Mouse (Mus musculus) limb, embryonic 12.5 days (tissue): ENCODE measurements around the gene Gm10382. TPM values are rescaled to one million over a fixed set of nuclear protein-coding genes. Genes with fewer than 3 reads are reported as not detected.
"Not testable (repeated sequence)": the region's sequence is repeated elsewhere in the genome, so short reads cannot be mapped to it uniquely, and the experiment has no call there.

ENCODE experiments used
- ATAC-seq: fragments of 200-750 bp; cut with Nextera tagmentation; 2 replicates; pipeline ENCODE4 v1.8.0; 2017; ENCODE audit warnings: low read depth, moderate TSS enrichment; ENCODE audit not compliant: insufficient number of reproducible peaks, insufficient read depth, low FRiP score, low TSS enrichment
- H3K27ac ChIP-seq: fragments of 300-500 bp; sonication (generic); 2 replicates; pipeline ENCODE4 v1.5.1; 2016; ENCODE audit warnings: mild to moderate bottlenecking, moderate library complexity
- H3K27me3 ChIP-seq: fragments of 300-500 bp; sonication (generic); 2 replicates; pipeline ENCODE4 v1.6.1; 2016; ENCODE audit warnings: mild to moderate bottlenecking, moderate library complexity
- H3K36me3 ChIP-seq: fragments of 300-500 bp; sonication (generic); 2 replicates; pipeline ENCODE4 v1.6.1; 2016; ENCODE audit warnings: mild to moderate bottlenecking, moderate library complexity
- H3K4me1 ChIP-seq: fragments of 300-500 bp; sonication (generic); replicated peaks from 2 replicates; pipeline ENCODE4 v1.6.1; 2016
- H3K4me2 ChIP-seq: fragments of 300-500 bp; sonication (generic); 2 replicates; pipeline ENCODE4 v1.6.1; 2016; ENCODE audit warnings: mild to moderate bottlenecking, moderate library complexity
- H3K4me3 ChIP-seq: fragments of 300-500 bp; sonication (generic); replicated peaks from 2 replicates; pipeline ENCODE4 v1.5.1; 2016; ENCODE audit warnings: mild to moderate bottlenecking
- H3K9ac ChIP-seq: fragments of 300-500 bp; sonication (generic); replicated peaks from 2 replicates; pipeline ENCODE4 v1.6.1; 2016; ENCODE audit warnings: mild to moderate bottlenecking, moderate library complexity
- H3K9me3 ChIP-seq: fragments of 300-500 bp; sonication (generic); 2 replicates; pipeline ENCODE4 v1.6.1; 2016; ENCODE audit warnings: mild to moderate bottlenecking, moderate library complexity
- WGBS: fragments of 180-500 bp; shearing (Covaris S2); methylation state at CpG from one replicate; pipeline ENCODE4 v1.1.7; 2016; 5-methylcytosine and 5-hydroxymethylcytosine counted together
- polyA plus RNA-seq: library from polyadenylated mRNA; unstranded; fragments of >200 nt; fragmentation: Nextera tagmentation; extraction: Ambion mirVana; gene quantifications from 2 replicates; pipeline ENCODE4 v1.2.1, GENCODE M21; 2016

Gene Gm10382
- polyA plus RNA-seq, 1 experiment from 2014 or later = 0.39 TPM

- H3K9ac ChIP-seq = peak overlapping the region; percentile 98
- no peak for ATAC-seq
- no peaks in the 10 kb centered on the region for H3K9me3 ChIP-seq
- H3K36me3 ChIP-seq = peaks cover 28% of the 10 kb centered on the region
- H3K27me3 ChIP-seq = no peaks in the 10 kb centered on the region
- 31% methylated on average over 13 of the region's 13 CpGs for WGBS
- H3K4me1 ChIP-seq = peaks cover 27% of the 10 kb centered on the region
- H3K27ac ChIP-seq = peak overlapping the region; percentile 93; the same call in 1 of the 2 replicates
- H3K4me2 ChIP-seq = peak overlapping the region; percentile 90
- peak overlapping the region; percentile 99 for H3K4me3 ChIP-seq
Observed at GRCm38 (mm10) chr5:125388358-125389092, 597 bp upstream of the Gm10382 start.

- H3K9ac ChIP-seq = peak within 1 kb of the TSS; percentile 98
- H3K9me3 ChIP-seq = no peaks in the 10 kb centered on the region
- H3K4me1 ChIP-seq = peaks cover 39% of the 10 kb centered on the region
- H3K4me2 ChIP-seq = peak within 1 kb of the TSS; percentile 90
- peak within 1 kb of the TSS; percentile 99 for H3K4me3 ChIP-seq
- peak within 1 kb of the TSS; percentile 93 for H3K27ac ChIP-seq
- H3K36me3 ChIP-seq = peaks cover 17% of the 10 kb centered on the region
- ATAC-seq = peak; percentile 69
- no peaks in the 10 kb centered on the region for H3K27me3 ChIP-seq
- 1% methylated on average over 69 of the region's 69 CpGs for WGBS
Observed at GRCm38 (mm10) chr5:125389579-125390441, 688 bp downstream of the Gm10382 start, which contains the start of gene Ubc. Gene Ubc, minus strand, starts transcription at chr5:125390202.

GRCm38 (mm10) chr5:125390906-125391477 lies 1.9 kb downstream of the Gm10382 start:
- WGBS = 95% methylated on average over 3 of the region's 3 CpGs
- Histone ChIP-seq H3K27me3 (no peaks in the 10 kb centered on the region), H3K27ac (no peak overlapping the region), H3K9me3 (no peaks in the 10 kb centered on the region), H3K4me3 (no peak overlapping the region), H3K36me3 (peaks cover 5% of the 10 kb centered on the region), H3K4me1 (peaks cover 34% of the 10 kb centered on the region), H3K9ac (no peak overlapping the region), H3K4me2 (no peak overlapping the region)
- ATAC-seq = no peak

GRCm38 (mm10) chr5:125391609-125392008 lies 2.5 kb downstream of the Gm10382 start:
- H3K27ac ChIP-seq = no peak overlapping the region
- ATAC-seq = no peak
- peaks cover 4% of the 10 kb centered on the region; the same call in 1 of the 2 replicates for H3K36me3 ChIP-seq
- WGBS = 95% methylated on average over 5 of the region's 5 CpGs
- H3K4me1 ChIP-seq = peaks cover 34% of the 10 kb centered on the region
- H3K9ac ChIP-seq = no peak overlapping the region
- H3K4me2 ChIP-seq = no peak overlapping the region
- H3K4me3 ChIP-seq = no peak overlapping the region
- H3K27me3 ChIP-seq = no peaks in the 10 kb centered on the region
- no peaks in the 10 kb centered on the region for H3K9me3 ChIP-seq

GRCm38 (mm10) chr5:125392176-125392575 lies 3.1 kb downstream of the Gm10382 start:
- not testable (repeated sequence) for H3K4me2 ChIP-seq, H3K9me3 ChIP-seq, H3K4me3 ChIP-seq, ATAC-seq, H3K27me3 ChIP-seq, H3K36me3 ChIP-seq, H3K9ac ChIP-seq
- Histone ChIP-seq H3K4me1 (peaks cover 34% of the 10 kb centered on the region), H3K27ac (peak overlapping the region; percentile 99; the same call in 1 of the 2 replicates)
- 89% methylated on average over 4 of the region's 4 CpGs for WGBS

GRCm38 (mm10) chr5:125392618-125392976 lies 3.5 kb downstream of the Gm10382 start:
- Histone ChIP-seq H3K9me3 (no peaks in the 10 kb centered on the region), H3K27me3 (no peaks in the 10 kb centered on the region), H3K4me2 (peak overlapping the region; percentile 63), H3K4me1 (peaks cover 34% of the 10 kb centered on the region), H3K4me3 (peak overlapping the region; percentile 38; the same call in 1 of the 2 replicates), H3K27ac (peak overlapping the region; percentile 99), H3K9ac (no peak overlapping the region), H3K36me3 (peaks cover 4% of the 10 kb centered on the region; the same call in 1 of the 2 replicates)
- ATAC-seq = 0 out of 2 replicates have a peak, but pooled peaks have one; percentile 0
- WGBS = 37% methylated on average over 1 of the region's 1 CpGs

- Histone ChIP-seq H3K4me3 (peak overlapping the region; percentile 38), H3K4me1 (peaks cover 34% of the 10 kb centered on the region), H3K27me3 (no peaks in the 10 kb centered on the region), H3K36me3 (peaks cover 3% of the 10 kb centered on the region; the same call in 1 of the 2 replicates), H3K9ac (peak overlapping the region; percentile 46; the same call in 1 of the 2 replicates), H3K9me3 (no peaks in the 10 kb centered on the region), H3K4me2 (peak overlapping the region; percentile 63), H3K27ac (peak overlapping the region; percentile 99)
- WGBS = 1% methylated on average over 20 of the region's 20 CpGs
- ATAC-seq = peak; percentile 93
Observed at GRCm38 (mm10) chr5:125392977-125393621, 4.0 kb downstream of the Gm10382 start.

- 0 out of 2 replicates have a peak, but pooled peaks have one; percentile 30 for ATAC-seq
- Histone ChIP-seq H3K27me3 (no peaks in the 10 kb centered on the region), H3K4me2 (peak overlapping the region; percentile 63), H3K4me1 (peaks cover 29% of the 10 kb centered on the region), H3K9me3 (no peaks in the 10 kb centered on the region), H3K4me3 (peak overlapping the region; percentile 38), H3K9ac (peak overlapping the region; percentile 46), H3K36me3 (no peaks in the 10 kb centered on the region), H3K27ac (peak overlapping the region; percentile 99)
- 18% methylated on average over 25 of the region's 25 CpGs for WGBS
Observed at GRCm38 (mm10) chr5:125393622-125394603, 4.8 kb downstream of the Gm10382 start.

- 72% methylated on average over 3 of the region's 3 CpGs for WGBS
- Histone ChIP-seq H3K27ac (peak overlapping the region; percentile 99), H3K36me3 (no peaks in the 10 kb centered on the region), H3K27me3 (no peaks in the 10 kb centered on the region), H3K4me3 (no peak overlapping the region), H3K4me1 (peaks cover 29% of the 10 kb centered on the region), H3K9ac (no peak overlapping the region), H3K4me2 (peak overlapping the region; percentile 63), H3K9me3 (no peaks in the 10 kb centered on the region)
- no peak; the same call in 1 of the 2 replicates for ATAC-seq
Observed at GRCm38 (mm10) chr5:125395008-125395407, 5.9 kb downstream of the Gm10382 start.

GRCm38 (mm10) chr5:125400903-125401302 lies 11.8 kb downstream of the Gm10382 start:
- no peak for ATAC-seq
- no peak overlapping the region for H3K4me2 ChIP-seq
- peaks cover 8% of the 10 kb centered on the region for H3K27me3 ChIP-seq
- no peaks in the 10 kb centered on the region for H3K9me3 ChIP-seq
- WGBS = 57% methylated on average over 7 of the region's 7 CpGs
- H3K27ac ChIP-seq = no peak overlapping the region
- H3K36me3 ChIP-seq = no peaks in the 10 kb centered on the region
- H3K4me3 ChIP-seq = no peak overlapping the region
- no peaks in the 10 kb centered on the region; the same call in 1 of the 2 replicates for H3K4me1 ChIP-seq
- no peak overlapping the region for H3K9ac ChIP-seq
